Mouse (Mus musculus): ENCODE data around the gene Rdm1. TPM values are rescaled to one million over a fixed set of nuclear protein-coding genes. Genes with fewer than 3 reads are reported as not detected.

Rdm1 gene
- total RNA-seq, 2 experiments from 2014 or later, result 43.7 to 52.3 TPM

- peak; percentile 81 to 90 for DNase-seq
Observed at GRCm38 (mm10) chr11:101657886-101658750, 31.1 kb downstream of the Rdm1 start.

GRCm38 (mm10) chr11:101658751-101659558 lies 32.0 kb downstream of the Rdm1 start:
- DNase-seq, result peak; percentile 67 to 88

GRCm38 (mm10) chr11:101661191-101661590 lies 34.2 kb downstream of the Rdm1 start:
- DNase-seq, result no peak

- no peak for DNase-seq
Observed at GRCm38 (mm10) chr11:101661786-101662185, 34.8 kb downstream of the Rdm1 start.

GRCm38 (mm10) chr11:101663229-101664027 lies 36.4 kb downstream of the Rdm1 start:
- DNase-seq, result no peak

GRCm38 (mm10) chr11:101664825-101665635 lies 38.0 kb downstream of the Rdm1 start, which contains the start of gene Arl4d:
TSS of gene Arl4d (plus strand) at chr11:101665541.
- peak; percentile 98 to 99 for DNase-seq

- no peak for DNase-seq
Observed at GRCm38 (mm10) chr11:101665636-101665992, 38.6 kb downstream of the Rdm1 start.

- DNase-seq, result peak; percentile 57 to 70
Observed at GRCm38 (mm10) chr11:101666626-101667345, 39.8 kb downstream of the Rdm1 start.

- peak; percentile 79 to 86 for DNase-seq
Observed at GRCm38 (mm10) chr11:101667871-101668532, 41.0 kb downstream of the Rdm1 start.

GRCm38 (mm10) chr11:101668546-101669261 lies 41.7 kb downstream of the Rdm1 start:
- DNase-seq, result peak; percentile 71 to 83

GRCm38 (mm10) chr11:101670334-101670733 lies 43.3 kb downstream of the Rdm1 start:
- DNase-seq, result no peak

GRCm38 (mm10) chr11:101671255-101671654 lies 44.3 kb downstream of the Rdm1 start:
- no peak for DNase-seq

- DNase-seq, result peak; percentile 63 to 84
Observed at GRCm38 (mm10) chr11:101673010-101673642, 46.1 kb downstream of the Rdm1 start.

- no peak for DNase-seq
Observed at GRCm38 (mm10) chr11:101674106-101674505, 47.1 kb downstream of the Rdm1 start.

- DNase-seq, result no peak
Observed at GRCm38 (mm10) chr11:101675349-101675748, 48.4 kb downstream of the Rdm1 start.

- DNase-seq, result no peak
Observed at GRCm38 (mm10) chr11:101677655-101678054, 50.7 kb downstream of the Rdm1 start.

GRCm38 (mm10) chr11:101678770-101679169 lies 51.8 kb downstream of the Rdm1 start:
- DNase-seq, result no peak

- peak in 1 of 2 experiments; percentile 75 for DNase-seq
Observed at GRCm38 (mm10) chr11:101679907-101680306, 52.9 kb downstream of the Rdm1 start.

All from heart, adult 18-20 months (tissue).